In genomic region chr16:23239583-23239982, GRCm38 (mm10) we compare ENCODE assay signal across 10 mouse cellular contexts. TPM values are rescaled to one million over a fixed set of nuclear protein-coding genes. Genes with fewer than 3 reads are reported as not detected.
A peak's percentile ranks its signal among the peaks of the same experiment; 100 is the strongest.
DNase-seq lines count a peak whose midpoint lies in the region; ATAC-seq lines count a peak whose summit lies in the region.
"Had no signal": no experiment of that assay in that cellular context is flagged by ENCODE, and none has a peak within 500 bp of the region (broad histone marks: within the 10 kb centered on the region; RNA-seq: fewer than 3 reads in every experiment).

No protein-coding gene starts in this region.

- no peaks in the 10 kb centered on the region for H3K9me3 ChIP-seq in midbrain, embryonic 14.5 days (ENCODE audit: control insufficient read depth, low read length)
- H3K9me3 ChIP-seq in forebrain, embryonic 14.5 days (replicated peaks; ENCODE audit: control insufficient read depth, low read length): no peaks in the 10 kb centered on the region
- H3K9me3 ChIP-seq: embryonic facial prominence, embryonic 13.5 days had no signal

- no peaks in the 10 kb centered on the region for H3K27me3 ChIP-seq in midbrain, embryonic 14.5 days (ENCODE audit: control insufficient read depth, insufficient read depth, low read length)
- H3K27me3 ChIP-seq in forebrain, embryonic 14.5 days (replicated peaks; ENCODE audit: control insufficient read depth, insufficient read depth, low read length): no peaks in the 10 kb centered on the region
- H3K27me3 ChIP-seq: embryonic facial prominence, embryonic 13.5 days had no signal

- peaks cover 12% of the 10 kb centered on the region for H3K4me1 ChIP-seq in midbrain, embryonic 14.5 days (ENCODE audit: control insufficient read depth, insufficient read depth, low read length)
- H3K4me1 ChIP-seq in forebrain, embryonic 14.5 days (ENCODE audit: control insufficient read depth, insufficient read depth, low read length): peaks cover 17% of the 10 kb centered on the region

- no peaks in the 10 kb centered on the region for H3K36me3 ChIP-seq in midbrain, embryonic 14.5 days (ENCODE audit: control insufficient read depth, insufficient read depth, low read length)
- H3K36me3 ChIP-seq in forebrain, embryonic 14.5 days (ENCODE audit: control insufficient read depth, insufficient read depth, low read length): peaks cover 2% of the 10 kb centered on the region; the same call in 1 of the 2 replicates

- ATAC-seq in midbrain, embryonic 14.5 days (ENCODE audit: low FRiP score, low TSS enrichment): no peak
- ATAC-seq in forebrain, embryonic 14.5 days: no peak

- DNase-seq in gastrocnemius, postnatal 14 days: peak; percentile 45
- no peak for DNase-seq in gastrocnemius, postnatal 36 days
- DNase-seq in urinary bladder, postnatal 14 days (ENCODE audit: low spot score): peak; percentile 28
- DNase-seq in urinary bladder, postnatal 25 days (ENCODE audit: low spot score): no peak
- peak; percentile 59 to 70 for DNase-seq in lung, adult 18-20 months
- DNase-seq in midbrain, embryonic 14.5 days: no peak
- DNase-seq in thymus, adult 18-20 months: no peak
- DNase-seq in forebrain, embryonic 14.5 days (ENCODE audit: low spot score): no peak
- DNase-seq: adrenal gland, postnatal 10 days had no signal

- no peak overlapping the region for H3K4me2 ChIP-seq in midbrain, embryonic 14.5 days (ENCODE audit: low read length)
- H3K4me2 ChIP-seq in forebrain, embryonic 14.5 days (ENCODE audit: low read length): no peak overlapping the region
- H3K4me2 ChIP-seq: embryonic facial prominence, embryonic 13.5 days had no signal

- intact Hi-C loops in gastrocnemius, postnatal 14 days (cut with DNase I; ENCODE audit: low total_unique reads): no loop called here
- intact Hi-C loops in gastrocnemius, postnatal 36 days (cut with DNase I): no loop called here

- no peak overlapping the region for H3K4me3 ChIP-seq in midbrain, embryonic 14.5 days (replicated peaks; ENCODE audit: low read depth, low read length)
- no peak overlapping the region for H3K4me3 ChIP-seq in forebrain, embryonic 14.5 days (ENCODE audit: low read depth, low read length)
- H3K4me3 ChIP-seq: embryonic facial prominence, embryonic 13.5 days had no signal

- H3K27ac ChIP-seq in midbrain, embryonic 14.5 days (replicated peaks; ENCODE audit: low read depth, low read length): no peak overlapping the region
- H3K27ac ChIP-seq in forebrain, embryonic 14.5 days (ENCODE audit: low read depth, low read length): no peak overlapping the region

- no peak overlapping the region for H3K9ac ChIP-seq in midbrain, embryonic 14.5 days (replicated peaks; ENCODE audit: low read length)
- no peak overlapping the region for H3K9ac ChIP-seq in forebrain, embryonic 14.5 days (ENCODE audit: low read length)
- H3K9ac ChIP-seq: embryonic facial prominence, embryonic 13.5 days had no signal

- WGBS in midbrain, embryonic 14.5 days: 85% methylated on average over 6 of the region's 6 CpGs
- 77% methylated on average over 6 of the region's 6 CpGs for WGBS in forebrain, embryonic 14.5 days

RNA-seq across cellular contexts. Expression of gene St6gal1, which starts 15.0 kb away (rescaled TPM):
- 1 to 10 TPM; 6.4 to 8.9 TPM for total RNA-seq in gastrocnemius, postnatal 14 days (2021)
- total RNA-seq in gastrocnemius, postnatal 36 days (2021): 1 to 10 TPM; 2.4 to 3.2 TPM
- 28.5 and 30.6 TPM in 2 replicates for polyA plus RNA-seq in midbrain, embryonic 14.5 days (2014; fragmentation: Nextera tagmentation; extraction: Ambion mirVana)
- 46.0 and 56.0 TPM in 2 replicates for polyA plus RNA-seq in forebrain, embryonic 14.5 days (2014; fragmentation: Nextera tagmentation; extraction: Ambion mirVana)

Comparison
In these comparisons a context has a peak if more than half of its experiments do, and no peak if none do; other contexts are left out.
1. DNase-seq: peak in gastrocnemius, postnatal 14 days (single experiment), urinary bladder, postnatal 14 days (single experiment) and lung, adult 18-20 months (2 of 2); none in gastrocnemius, postnatal 36 days (0 of 2), urinary bladder, postnatal 25 days (single experiment), midbrain, embryonic 14.5 days (single experiment), thymus, adult 18-20 months (0 of 2) and forebrain, embryonic 14.5 days (single experiment).